Mouse (Mus musculus): ENCODE measurements around the gene Gimap1. TPM values are rescaled to one million over a fixed set of nuclear protein-coding genes. Genes with fewer than 3 reads are reported as not detected.

The Gimap1 gene
- total RNA-seq, 2 experiments from 2014 or later, result 9.9 to 13.3 TPM

GRCm38 (mm10) chr6:48740501-48741169 lies 1.8 kb downstream of the Gimap1 start:
- DNase-seq, result no peak

GRCm38 (mm10) chr6:48741273-48741672 lies 2.4 kb downstream of the Gimap1 start:
- no peak for DNase-seq

- DNase-seq, result no peak
These were observed 2.9 kb downstream of the Gimap1 start for GRCm38 (mm10) chr6:48741711-48742206.

GRCm38 (mm10) chr6:48742422-48743351 lies 3.8 kb downstream of the Gimap1 start:
- DNase-seq, result no peak

- DNase-seq, result no peak
These were observed 6.6 kb downstream of the Gimap1 start for GRCm38 (mm10) chr6:48745490-48745889.

- peak; percentile 65 to 85 for DNase-seq
These were observed 7.4 kb downstream of the Gimap1 start, which contains the start of gene Gimap5 for GRCm38 (mm10) chr6:48745959-48746889. Gene Gimap5 (plus strand): TSS chr6:48746197.

GRCm38 (mm10) chr6:48747091-48747966 lies 8.5 kb downstream of the Gimap1 start:
- peak; percentile 28 to 41 for DNase-seq

GRCm38 (mm10) chr6:48763567-48764270 lies 24.9 kb downstream of the Gimap1 start:
- DNase-seq, result no peak

- no peak for DNase-seq
These were observed 25.6 kb downstream of the Gimap1 start for GRCm38 (mm10) chr6:48764496-48764895.

- no peak for DNase-seq
These were observed 29.5 kb downstream of the Gimap1 start for GRCm38 (mm10) chr6:48768178-48768869.

- DNase-seq, result no peak
These were observed 30.1 kb downstream of the Gimap1 start for GRCm38 (mm10) chr6:48768933-48769332.

- DNase-seq, result no peak
These were observed 31.8 kb downstream of the Gimap1 start, which contains the start of gene Gimap3 for GRCm38 (mm10) chr6:48770696-48771095. Gene Gimap3 (minus strand): TSS chr6:48770851.

- peak; percentile 83 to 91 for DNase-seq
These were observed 33.2 kb downstream of the Gimap1 start for GRCm38 (mm10) chr6:48772030-48772429.

- DNase-seq, result no peak
These were observed 45.6 kb downstream of the Gimap1 start for GRCm38 (mm10) chr6:48784406-48784805.

GRCm38 (mm10) chr6:48785189-48785588 lies 46.3 kb downstream of the Gimap1 start:
- peak; percentile 41 to 51 for DNase-seq

- no peak for DNase-seq
These were observed 46.7 kb downstream of the Gimap1 start for GRCm38 (mm10) chr6:48785601-48786000.

GRCm38 (mm10) chr6:48787867-48788266 lies 49.0 kb downstream of the Gimap1 start:
- no peak for DNase-seq

Data from heart, adult 18-20 months (tissue).